Mouse (Mus musculus) lung, postnatal 0 days (tissue): ENCODE data around the gene Lnpk. TPM values are rescaled to one million over a fixed set of nuclear protein-coding genes. Genes with fewer than 3 reads are reported as not detected.

ENCODE experiments used
- ATAC-seq: fragments of 200-750 bp; cut with Nextera tagmentation; 2 replicates; pipeline ENCODE4 v1.8.0; 2017; ENCODE audit warnings: moderate library complexity
- DNase-seq: peaks from one replicate; pipeline ENCODE4 v3.0.0-alpha.2; 2016; ENCODE audit warnings: low spot score
- H3K27ac ChIP-seq: fragments of 300-500 bp; sonication (generic); 2 replicates; pipeline ENCODE4 v1.5.1; 2014; ENCODE audit warnings: antibody characterized with exemption, mild to moderate bottlenecking, low read length, mixed read lengths
- H3K27me3 ChIP-seq: fragments of 300-500 bp; sonication (generic); replicated peaks from 2 replicates; pipeline ENCODE4 v1.6.1; 2014; ENCODE audit warnings: low read length, mixed read lengths; ENCODE audit not compliant: insufficient read depth
- H3K36me3 ChIP-seq: fragments of 300-500 bp; sonication (generic); 2 replicates; pipeline ENCODE4 v1.6.1; 2014; ENCODE audit warnings: low read length, mixed read lengths; ENCODE audit not compliant: insufficient read depth
- H3K4me1 ChIP-seq: fragments of 300-500 bp; sonication (generic); 2 replicates; pipeline ENCODE4 v1.6.1; 2014; ENCODE audit warnings: antibody characterized with exemption, low read depth, low read length, mixed read lengths; ENCODE audit not compliant: insufficient read depth
- H3K4me2 ChIP-seq: fragments of 300-500 bp; sonication (generic); replicated peaks from 2 replicates; pipeline ENCODE4 v1.6.1; 2014; ENCODE audit warnings: low read depth, mild to moderate bottlenecking, low read length, moderate library complexity, mixed read lengths
- H3K4me3 ChIP-seq: fragments of 300-500 bp; sonication (generic); 2 replicates; pipeline ENCODE4 v1.5.1; 2014; ENCODE audit warnings: low read depth, low read length
- H3K9ac ChIP-seq: fragments of 300-500 bp; sonication (generic); replicated peaks from 2 replicates; pipeline ENCODE4 v1.6.1; 2014; ENCODE audit warnings: low read depth, mild to moderate bottlenecking
- H3K9me3 ChIP-seq: fragments of 300-500 bp; sonication (generic); 2 replicates; pipeline ENCODE4 v1.6.1; 2016; ENCODE audit warnings: low read length, mixed read lengths
- CTCF ChIP-seq: IDR thresholded peaks from 2 replicates; pipeline ENCODE4 v1.5.1; 2016; ENCODE audit warnings: antibody characterized with exemption, mild to moderate bottlenecking
- EP300 ChIP-seq: IDR thresholded peaks from 2 replicates; pipeline ENCODE4 v1.6.1; 2016; ENCODE audit warnings: antibody characterized with exemption, mild to moderate bottlenecking, control low read depth
- WGBS: fragments of 180-500 bp; shearing (Covaris S2); extraction: QIAGEN DNeasy Blood & Tissue Kit; methylation state at CpG from one replicate; pipeline ENCODE4 v1.1.7; 2014; 5-methylcytosine and 5-hydroxymethylcytosine counted together
- polyA plus RNA-seq: library from polyadenylated mRNA; unstranded; fragments of >200 nt; fragmentation: Nextera tagmentation; extraction: Ambion mirVana; gene quantifications from 2 replicates; pipeline ENCODE4 v1.2.1, GENCODE M21; 2015

Lnpk gene
- polyA plus RNA-seq, 1 experiment from 2014 or later, result 10.6 TPM

GRCm38 (mm10) chr2:74482086-74482485 is 97.1 kb downstream of the Lnpk start:
- DNase-seq (no peak), ATAC-seq (no peak)
- Histone ChIP-seq H3K9me3 (no peaks in the 10 kb centered on the region), H3K4me3 (no peak overlapping the region), H3K27ac (no peak overlapping the region), H3K9ac (no peak overlapping the region), H3K27me3 (no peaks in the 10 kb centered on the region), H3K4me1 (no peaks in the 10 kb centered on the region), H3K36me3 (no peaks in the 10 kb centered on the region), H3K4me2 (no peak overlapping the region)
- TF ChIP-seq EP300 (no peak), CTCF (no peak)
- WGBS, result 81% methylated on average over 10 of the region's 10 CpGs

Other genes with a start within 250 kb of the Lnpk start
- gene Evx2, start 80.1 kb upstream of the Lnpk start, polyA plus RNA-seq, result not detected in 2 replicates
- not detected in 2 replicates for gene Hoxd13, start 88.9 kb upstream of the Lnpk start, polyA plus RNA-seq
- not detected in 2 replicates for gene Hoxd12, start 95.6 kb upstream of the Lnpk start, polyA plus RNA-seq
- gene Hoxd11, start 100.1 kb upstream of the Lnpk start, polyA plus RNA-seq, result not detected in 2 replicates
- 0.20 TPM in 1 of 2 replicates, not detected in the other for gene Hoxd10, start 112.5 kb upstream of the Lnpk start, polyA plus RNA-seq
- 0.33 and 0.38 TPM in 2 replicates for gene Hoxd9, start 118.3 kb upstream of the Lnpk start, polyA plus RNA-seq
- gene Hoxd8, start 125.2 kb upstream of the Lnpk start, polyA plus RNA-seq, result 0.44 and 0.50 TPM in 2 replicates
- gene Hoxd3, start 132.5 kb upstream of the Lnpk start, polyA plus RNA-seq, result not detected in 2 replicates
- gene Hoxd4, start 132.5 kb upstream of the Lnpk start, polyA plus RNA-seq, result not detected in 2 replicates
- gene Gm28230, start 147.3 kb upstream of the Lnpk start, polyA plus RNA-seq, result not detected in 2 replicates
- gene Hoxd1, start 183.5 kb upstream of the Lnpk start, polyA plus RNA-seq, result not detected in 2 replicates
- gene Mtx2, start 246.4 kb upstream of the Lnpk start, polyA plus RNA-seq, result 83.7 and 87.7 TPM in 2 replicates